Mouse (Mus musculus) lung, adult 18-20 months (tissue): ENCODE measurements at regions not wholly inside any gene's neighbourhood (a gene's known extent, or its start where the extent isn't known, plus 50 kb on each side); places are given as distances from the start of the nearest gene placed in this dataset.

Experiments used
- DNase-seq, 2 experiments: peaks; one replicate each; pipeline ENCODE4 v3.0.0; 2022; ENCODE audit warnings: mixed read lengths in 2 of 2

- no peak for DNase-seq
These were observed 51.3 kb upstream of the Mrtfb start for GRCm38 (mm10) chr16:13204948-13205470.

GRCm38 (mm10) chr16:13205855-13206254, 50.4 kb upstream of the Mrtfb start:
- peak in 1 of 2 experiments; percentile 46 for DNase-seq
